Mouse (Mus musculus): Measurements from ENCODE around the gene Mto1.

Mto1 gene

DNA sequence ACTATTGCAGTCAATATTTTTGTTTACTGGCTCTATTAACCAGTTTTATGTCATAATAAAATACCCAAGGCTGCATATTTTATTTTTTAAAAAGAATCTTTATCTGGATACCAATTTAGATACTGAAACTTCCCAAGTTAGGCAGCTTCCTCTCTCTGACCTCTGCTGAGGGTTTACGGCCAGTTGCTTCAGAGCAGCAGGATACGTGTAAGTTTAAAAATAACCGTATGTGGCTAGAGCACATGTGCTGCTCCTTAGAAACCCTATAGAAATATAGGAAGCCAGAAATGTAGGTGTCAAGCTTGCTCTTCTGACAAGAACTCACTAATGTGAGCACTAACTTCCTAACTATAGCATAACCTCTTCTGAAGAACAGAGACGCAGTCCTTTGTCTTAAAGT is 15.3 kb downstream of the Mto1 start:
- TF ChIP-seq GATA4 (IDR thresholded peaks at IDR 0.05; ENCODE audit: insufficient replicate concordance, low read length) = no peak

DNA sequence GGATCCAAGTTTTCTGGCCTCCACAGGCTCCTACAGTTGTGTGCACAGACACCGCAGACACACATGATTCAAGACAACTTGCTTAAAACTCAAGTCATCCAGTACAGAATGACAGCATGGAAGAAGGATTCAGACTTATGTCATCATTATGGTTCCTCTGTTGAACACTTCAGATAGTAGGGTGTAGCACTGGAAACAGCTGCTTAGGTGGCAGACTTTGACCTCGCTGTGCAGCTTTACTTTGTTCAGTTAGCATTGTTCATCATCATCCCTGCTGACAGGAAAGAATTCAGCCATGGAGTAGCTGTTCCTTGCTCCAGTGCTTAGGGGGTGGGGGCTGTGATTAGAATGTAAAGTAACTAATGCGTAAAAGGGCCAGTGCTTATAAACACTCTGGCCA is 17.7 kb downstream of the Mto1 start:
- no peak for TF ChIP-seq GATA4 (IDR thresholded peaks at IDR 0.05; ENCODE audit: insufficient replicate concordance, low read length)

DNA sequence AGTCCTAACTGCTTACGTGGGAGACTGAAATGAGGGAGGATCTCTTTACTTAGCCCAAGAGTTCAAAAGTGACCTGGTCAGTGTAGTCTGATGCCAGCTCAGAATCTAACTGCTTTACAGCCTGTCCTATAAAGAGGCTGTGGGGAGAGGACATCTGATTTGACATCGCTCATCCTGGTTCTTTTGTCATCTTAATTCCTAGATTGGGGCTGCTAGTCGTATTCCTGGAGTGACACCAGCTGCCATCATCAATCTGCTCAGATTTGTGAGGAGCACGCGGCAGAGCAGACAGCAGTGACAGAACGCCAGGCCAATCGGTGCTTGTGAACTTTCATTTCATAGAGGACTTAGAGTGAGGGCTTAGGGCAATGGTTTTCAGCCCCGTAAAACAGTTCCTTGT is 25.6 kb downstream of the Mto1 start:
- TF ChIP-seq GATA4 (IDR thresholded peaks at IDR 0.05; ENCODE audit: insufficient replicate concordance, low read length) = no peak

DNA sequence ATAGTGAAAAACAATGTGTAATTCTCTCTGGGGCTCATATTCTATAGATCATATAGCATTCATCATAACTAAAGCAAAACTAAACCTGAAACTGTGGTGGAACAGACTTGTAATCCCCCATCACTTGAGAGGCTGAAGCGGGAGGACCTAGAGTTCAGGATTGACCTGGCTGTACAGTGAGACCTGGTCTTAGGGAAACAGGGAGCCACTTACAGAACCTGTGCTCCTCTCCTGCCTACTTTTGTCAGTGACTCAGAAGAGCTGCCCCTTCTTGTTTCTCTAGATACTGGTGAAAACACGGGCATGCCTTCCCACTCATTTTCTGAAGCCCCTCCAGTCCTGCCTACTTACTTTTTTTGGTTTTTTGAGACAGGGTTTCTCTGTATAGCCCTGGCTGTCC is 26.3 kb downstream of the Mto1 start:
- TF ChIP-seq GATA4 (IDR thresholded peaks at IDR 0.05; ENCODE audit: insufficient replicate concordance, low read length) = no peak

GRCm38 (mm10) chr9:78474771-78475382 is 26.9 kb downstream of the Mto1 start:
- TF ChIP-seq GATA4 (IDR thresholded peaks at IDR 0.05; ENCODE audit: insufficient replicate concordance, low read length) = no peak

GRCm38 (mm10) chr9:78475383-78475780 is 27.4 kb downstream of the Mto1 start:
- TF ChIP-seq GATA4 (IDR thresholded peaks at IDR 0.05; ENCODE audit: insufficient replicate concordance, low read length) = no peak

DNA sequence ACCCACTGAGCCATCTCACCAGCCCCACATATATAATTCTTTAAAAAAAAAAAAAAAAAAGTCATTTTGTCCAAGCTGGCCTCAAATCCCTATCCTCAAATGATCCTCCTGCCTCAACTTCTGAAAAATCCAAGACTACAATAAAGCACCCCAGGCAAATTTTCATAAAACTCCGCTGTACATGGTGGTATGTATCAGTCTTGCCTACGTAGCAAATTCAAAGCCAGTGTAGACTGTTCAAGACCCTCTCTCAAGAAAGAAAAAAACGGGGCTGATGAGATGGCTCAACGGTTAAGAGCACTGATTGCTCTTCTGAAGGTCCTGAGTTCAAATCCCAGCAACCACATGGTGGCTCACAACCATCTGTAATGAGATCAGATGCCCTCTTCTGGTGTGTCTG is 27.9 kb downstream of the Mto1 start:
- TF ChIP-seq GATA4 (IDR thresholded peaks at IDR 0.05; ENCODE audit: insufficient replicate concordance, low read length) = no peak

GRCm38 (mm10) chr9:78476531-78477020 is 28.6 kb downstream of the Mto1 start:
- TF ChIP-seq GATA4 (IDR thresholded peaks at IDR 0.05; ENCODE audit: insufficient replicate concordance, low read length) = no peak

DNA sequence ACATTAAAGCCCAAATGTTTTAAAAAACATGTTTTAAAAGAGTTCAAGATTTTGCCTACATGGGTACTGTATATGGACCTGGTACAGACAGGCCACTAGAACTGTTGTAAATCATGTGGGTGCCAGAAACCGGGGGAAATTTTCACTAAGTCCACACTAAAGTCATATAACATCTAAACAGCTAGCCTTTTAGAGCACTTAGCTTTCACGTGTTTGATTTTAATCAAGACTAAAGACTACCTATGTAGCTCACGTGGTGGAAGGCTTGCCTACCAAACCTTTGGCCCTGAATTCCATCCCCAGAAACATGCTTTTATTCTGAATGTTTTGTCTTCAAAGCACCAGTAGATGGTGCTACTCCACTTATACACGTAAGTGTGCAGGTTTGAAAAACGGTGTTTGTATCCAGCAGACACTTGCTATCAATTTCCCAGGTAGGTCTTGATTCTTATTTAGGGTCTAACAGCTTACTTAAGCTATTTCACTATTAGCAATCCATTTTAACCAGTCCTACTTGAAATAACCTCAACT is 29.1 kb downstream of the Mto1 start:
- TF ChIP-seq GATA4 (IDR thresholded peaks at IDR 0.05; ENCODE audit: insufficient replicate concordance, low read length) = no peak

DNA sequence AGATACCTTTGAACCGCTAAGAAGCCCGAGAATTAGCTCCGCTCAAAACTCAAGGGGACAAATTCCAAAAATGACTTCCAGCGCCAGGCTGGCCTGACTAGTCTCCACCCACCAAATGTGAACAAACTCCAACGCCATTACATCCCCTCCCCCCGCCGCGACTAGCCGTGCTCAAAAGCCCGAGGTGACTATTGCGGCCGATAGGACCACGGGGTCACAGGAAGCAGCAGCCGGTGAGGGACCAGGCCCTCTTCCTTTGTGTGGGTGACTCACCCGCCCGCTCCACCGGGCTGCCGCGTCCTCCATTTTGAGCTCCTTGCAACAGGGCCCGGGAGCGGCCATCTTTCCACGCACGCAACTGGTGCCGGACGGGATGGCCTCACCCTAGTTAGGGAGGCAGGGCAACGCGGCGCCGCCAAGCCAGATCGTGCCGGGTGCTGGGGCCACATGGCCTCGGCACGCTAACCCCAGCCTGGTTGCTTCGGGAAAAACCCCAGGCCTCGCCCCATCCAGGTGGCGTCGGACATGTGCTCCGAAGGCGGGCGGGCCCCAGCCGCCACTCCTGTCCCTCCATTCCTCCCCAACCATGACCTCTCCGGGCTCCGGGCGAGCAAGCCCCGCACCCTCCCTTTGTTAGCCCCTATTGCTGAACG is 32.8 kb downstream of the Mto1 start:
- TF ChIP-seq GATA4 (IDR thresholded peaks at IDR 0.05; ENCODE audit: insufficient replicate concordance, low read length) = peak; percentile 24; the same call in 1 of the 2 replicates

DNA sequence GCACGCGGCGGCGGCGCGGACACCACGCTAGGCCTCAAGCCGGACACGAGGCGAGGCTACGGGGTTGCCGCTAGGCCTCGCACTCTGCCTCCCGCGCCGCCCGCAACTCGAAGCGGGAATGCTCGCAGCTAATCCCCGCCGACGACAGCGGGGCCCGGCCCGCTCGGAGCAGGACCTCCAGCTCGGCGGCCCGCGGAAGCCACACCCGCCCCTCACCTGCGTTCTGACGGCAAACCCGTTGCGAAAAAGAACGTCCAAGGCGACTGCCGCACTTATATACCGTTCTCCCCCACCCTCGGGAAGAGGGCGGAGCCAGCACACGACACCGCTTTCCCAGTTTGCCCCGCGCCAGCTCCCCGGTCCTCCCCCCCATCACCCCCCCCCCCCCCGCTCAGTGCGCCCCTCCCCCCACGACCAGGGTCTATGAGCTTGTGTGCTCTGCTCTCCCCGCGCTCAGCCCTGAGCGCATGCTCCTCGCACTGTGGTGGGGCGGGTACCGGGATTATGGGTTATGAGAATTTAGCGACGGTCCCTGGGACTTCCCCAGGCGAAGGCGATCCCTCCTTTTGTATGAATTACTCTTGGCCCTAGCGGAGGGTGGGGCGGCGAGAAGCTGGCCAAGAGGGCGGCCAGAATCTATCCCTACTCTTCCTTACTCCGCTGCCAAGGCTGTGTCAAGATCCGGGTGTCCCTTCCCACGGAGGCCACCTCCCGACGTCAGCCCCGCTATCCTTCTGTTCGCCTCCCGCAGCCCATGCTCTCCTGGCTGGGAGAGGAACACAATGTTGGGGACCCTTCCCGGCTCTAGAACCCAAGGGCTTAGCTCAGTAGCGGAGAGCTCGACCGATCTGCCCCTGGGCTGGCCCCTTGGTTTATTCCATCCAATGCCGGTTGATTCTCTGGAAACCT is 33.7 kb downstream of the Mto1 start:
- TF ChIP-seq GATA4 (IDR thresholded peaks at IDR 0.05; ENCODE audit: insufficient replicate concordance, low read length) = peak; percentile 44; the same call in 1 of the 2 replicates

GRCm38 (mm10) chr9:78482386-78482785 is 34.4 kb downstream of the Mto1 start:
- TF ChIP-seq GATA4 (IDR thresholded peaks at IDR 0.05; ENCODE audit: insufficient replicate concordance, low read length) = no peak

DNA sequence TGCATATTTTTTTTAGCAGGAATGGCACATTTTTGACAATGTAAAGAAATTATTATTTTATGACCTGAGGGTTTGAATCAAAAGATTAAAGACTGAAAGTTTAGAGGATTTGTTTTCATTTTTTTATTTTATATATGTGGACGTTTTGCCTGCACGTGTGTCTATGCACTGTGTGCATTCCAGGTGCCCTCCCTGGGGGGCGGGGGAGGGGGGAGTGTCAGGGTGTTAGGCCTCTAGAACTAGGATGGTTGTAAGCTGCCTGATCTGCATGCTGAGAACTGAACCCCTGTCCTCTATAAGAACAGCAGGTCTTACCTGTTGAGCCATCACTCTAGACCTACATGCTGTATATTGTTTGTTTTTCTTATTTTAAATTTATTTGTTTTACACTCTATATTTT is 36.7 kb downstream of the Mto1 start:
- no peak for TF ChIP-seq GATA4 (IDR thresholded peaks at IDR 0.05; ENCODE audit: insufficient replicate concordance, low read length)

- no peak for TF ChIP-seq GATA4 (IDR thresholded peaks at IDR 0.05; ENCODE audit: insufficient replicate concordance, low read length)
Observed at GRCm38 (mm10) chr9:78488890-78489420, 40.9 kb downstream of the Mto1 start, which contains the start of gene Eef1a1. Eef1a1 (minus strand) TSS chr9:78489151.

DNA sequence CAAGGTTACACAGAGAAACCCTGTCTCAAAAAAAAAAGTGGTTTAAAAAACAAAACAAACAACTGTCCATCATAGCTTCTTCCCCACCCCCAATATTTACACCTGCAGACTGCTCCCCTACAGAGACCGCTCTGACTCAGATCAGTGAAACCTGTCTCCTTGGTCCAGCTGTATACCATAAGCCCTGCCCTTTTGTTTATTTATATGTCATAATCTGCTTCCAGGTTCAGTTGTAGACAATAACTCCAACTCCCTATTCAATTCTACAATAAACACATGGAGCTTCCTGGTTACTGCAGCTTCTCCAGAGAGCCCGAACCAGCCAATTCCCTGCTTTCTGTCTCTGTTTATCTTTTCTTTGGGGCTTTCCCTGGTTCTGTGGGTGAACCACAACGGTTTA is 43.2 kb downstream of the Mto1 start:
- TF ChIP-seq GATA4 (IDR thresholded peaks at IDR 0.05; ENCODE audit: insufficient replicate concordance, low read length) = no peak
